Comparison of ENCODE assay signal across 9 mouse cellular contexts in the genomic region with DNA sequence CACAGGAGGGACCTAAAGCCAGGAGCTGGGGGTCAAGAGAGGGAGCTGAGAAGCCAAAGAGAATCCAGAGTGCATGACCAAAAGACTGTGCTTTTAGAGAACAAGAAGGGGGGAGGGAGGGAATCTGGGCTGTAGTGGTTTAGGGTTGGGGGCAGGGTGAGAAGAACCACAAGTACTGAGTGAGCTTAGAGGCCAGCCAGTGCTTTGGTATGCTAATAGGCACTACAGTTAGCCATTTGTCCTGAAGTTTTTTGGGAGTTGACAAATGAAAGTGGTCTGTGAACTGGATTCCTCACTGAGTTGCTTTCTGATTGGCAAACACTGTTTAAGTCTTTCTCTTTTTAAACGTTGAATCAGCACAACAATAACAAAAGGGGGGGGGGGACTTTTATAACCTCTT.
DNase-seq lines count a peak whose midpoint lies in the region; ATAC-seq and TF ChIP-seq lines count a peak whose summit lies in the region.
"Had no signal": no experiment of that assay in that cellular context is flagged by ENCODE, and none has a peak within 500 bp of the region (broad histone marks: within the 10 kb centered on the region; RNA-seq: fewer than 3 reads in every experiment).

No protein-coding gene starts in this region.

- no peaks in the 10 kb centered on the region for H3K9me3 ChIP-seq in ES-Bruce4 (replicated peaks; ENCODE audit: control insufficient read depth, insufficient read depth, low read length, poor library complexity, severe bottlenecking)
- no peaks in the 10 kb centered on the region for H3K9me3 ChIP-seq in hindbrain, embryonic 11.5 days (ENCODE audit: control insufficient read depth, low read length)
- no peaks in the 10 kb centered on the region for H3K9me3 ChIP-seq in heart, embryonic 10.5 days
- H3K9me3 ChIP-seq: megakaryocyte, embryonic 14.5 days had no signal

- no peak for TF ChIP-seq CTCF in ES-Bruce4 (IDR thresholded peaks at IDR 0.05; ENCODE audit: low read depth, low read length)

- TF ChIP-seq POLR2A in ES-Bruce4 (IDR thresholded peaks at IDR 0.05; ENCODE audit: insufficient read depth, low read length): no peak

- peak; percentile 16 for DNase-seq in WW6 (ENCODE audit: low read depth, low spot score)
- peak; percentile 20 for DNase-seq in hindbrain, embryonic 11.5 days (ENCODE audit: low spot score)
- DNase-seq in testis, postnatal 14 days (ENCODE audit: low spot score): no peak
- DNase-seq in heart, embryonic 10.5 days (ENCODE audit: low spot score): no peak
- no peak for DNase-seq in thymus, postnatal 36 days
- DNase-seq: thymus, adult 18-20 months had no signal

- peak; percentile 80 for ATAC-seq in hindbrain, embryonic 11.5 days (ENCODE audit: low FRiP score)
- peak; percentile 63 for ATAC-seq in megakaryocyte, adult 5-6 weeks (ENCODE audit: poor library complexity, severe bottlenecking)

- H3K4me1 ChIP-seq in ES-Bruce4 (ENCODE audit: control insufficient read depth, insufficient read depth, low read length): peaks cover 3% of the 10 kb centered on the region
- 0 out of 2 replicates have a peak, but pooled peaks cover 3% of the 10 kb centered on the region for H3K4me1 ChIP-seq in hindbrain, embryonic 11.5 days (replicated peaks; ENCODE audit: control insufficient read depth, insufficient read depth, low read length)
- H3K4me1 ChIP-seq in heart, embryonic 10.5 days: peaks cover 6% of the 10 kb centered on the region

- 0 out of 2 replicates have a peak, but pooled peaks have one; percentile 23 for TF ChIP-seq EP300 in ES-Bruce4 (IDR thresholded peaks at IDR 0.05; ENCODE audit: insufficient read depth, low read depth, low read length)

- WGBS in hindbrain, embryonic 11.5 days: 0% methylated on average over 1 of the region's 1 CpGs
- 0% methylated on average over 1 of the region's 1 CpGs for WGBS in heart, embryonic 10.5 days

- H3K9ac ChIP-seq in ES-Bruce4 (ENCODE audit: low read depth, poor library complexity, severe bottlenecking): no peak overlapping the region
- no peak overlapping the region for H3K9ac ChIP-seq in hindbrain, embryonic 11.5 days (ENCODE audit: low read depth, low read length)

- H3K4me2 ChIP-seq in hindbrain, embryonic 11.5 days (replicated peaks; ENCODE audit: low read depth, low read length): no peak overlapping the region

- no peak overlapping the region for H3K27ac ChIP-seq in ES-Bruce4 (ENCODE audit: insufficient read depth, low read length)
- no peak overlapping the region for H3K27ac ChIP-seq in hindbrain, embryonic 11.5 days (ENCODE audit: low read depth, low read length)
- no peak overlapping the region for H3K27ac ChIP-seq in heart, embryonic 10.5 days

- no peak overlapping the region for H3K4me3 ChIP-seq in ES-Bruce4 (ENCODE audit: low read depth, low read length)
- no peak overlapping the region for H3K4me3 ChIP-seq in hindbrain, embryonic 11.5 days (ENCODE audit: low read depth, low read length)
- H3K4me3 ChIP-seq in heart, embryonic 10.5 days: no peak overlapping the region
- H3K4me3 ChIP-seq: megakaryocyte, embryonic 14.5 days had no signal

- H3K36me3 ChIP-seq in ES-Bruce4 (ENCODE audit: control insufficient read depth, insufficient read depth, low read length, poor library complexity, severe bottlenecking): no peaks in the 10 kb centered on the region
- H3K36me3 ChIP-seq in hindbrain, embryonic 11.5 days (ENCODE audit: control insufficient read depth, insufficient read depth, low read length): no peaks in the 10 kb centered on the region
- no peaks in the 10 kb centered on the region for H3K36me3 ChIP-seq in heart, embryonic 10.5 days

- H3K27me3 ChIP-seq in ES-Bruce4 (ENCODE audit: control insufficient read depth, insufficient read depth, low read length, poor library complexity, severe bottlenecking): no peaks in the 10 kb centered on the region; the same call in 1 of the 2 replicates
- no peaks in the 10 kb centered on the region for H3K27me3 ChIP-seq in hindbrain, embryonic 11.5 days (ENCODE audit: control insufficient read depth, insufficient read depth, low read length)
- no peaks in the 10 kb centered on the region for H3K27me3 ChIP-seq in heart, embryonic 10.5 days (ENCODE audit: insufficient read depth, poor library complexity, severe bottlenecking)
- H3K27me3 ChIP-seq: megakaryocyte, embryonic 14.5 days had no signal

Comparison
In these comparisons a context has a peak if more than half of its experiments do, and no peak if none do; other contexts are left out.
1. DNase-seq: peak in WW6 (single experiment) and hindbrain, embryonic 11.5 days (single experiment); none in testis, postnatal 14 days (single experiment), heart, embryonic 10.5 days (single experiment) and thymus, postnatal 36 days (0 of 2).